Mouse (Mus musculus): ENCODE data around the gene Gmpr2.

Gmpr2 gene

GRCm38 (mm10) chr14:55681160-55682117 is 9.7 kb downstream of the Gmpr2 start, which contains the start of gene Tinf2:
Gene Tinf2 (minus strand): TSS chr14:55681820.
- DNase-seq: peak; percentile 86 to 91

- DNase-seq: no peak
Measured at GRCm38 (mm10) chr14:55682118-55682493, 10.4 kb downstream of the Gmpr2 start.

- DNase-seq: no peak
Measured at GRCm38 (mm10) chr14:55689433-55689832, 17.7 kb downstream of the Gmpr2 start.

- no peak for DNase-seq
Measured at GRCm38 (mm10) chr14:55697226-55697625, 25.5 kb downstream of the Gmpr2 start.

- DNase-seq: no peak
Measured at GRCm38 (mm10) chr14:55701131-55701530, 29.4 kb downstream of the Gmpr2 start.

- no peak for DNase-seq
Measured at GRCm38 (mm10) chr14:55702761-55703160, 31.0 kb downstream of the Gmpr2 start.

GRCm38 (mm10) chr14:55706051-55706600 is 34.4 kb downstream of the Gmpr2 start:
- no peak for DNase-seq

- DNase-seq: no peak
Measured at GRCm38 (mm10) chr14:55707397-55707796, 35.7 kb downstream of the Gmpr2 start.

- DNase-seq: no peak
Measured at GRCm38 (mm10) chr14:55709509-55709908, 37.8 kb downstream of the Gmpr2 start.

- DNase-seq: no peak
Measured at GRCm38 (mm10) chr14:55711786-55712185, 40.0 kb downstream of the Gmpr2 start.

- DNase-seq: no peak
Measured at GRCm38 (mm10) chr14:55713007-55713728, 41.4 kb downstream of the Gmpr2 start.

- DNase-seq: no peak
Measured at GRCm38 (mm10) chr14:55713729-55714122, 42.0 kb downstream of the Gmpr2 start, which contains the start of gene Tgm1. Gene Tgm1 (minus strand): TSS chr14:55713926.

GRCm38 (mm10) chr14:55714893-55715292 is 43.2 kb downstream of the Gmpr2 start:
- no peak for DNase-seq

- no peak for DNase-seq
Measured at GRCm38 (mm10) chr14:55716271-55716670, 44.5 kb downstream of the Gmpr2 start.

- no peak for DNase-seq
Measured at GRCm38 (mm10) chr14:55716884-55717283, 45.1 kb downstream of the Gmpr2 start.

- DNase-seq: no peak
Measured at GRCm38 (mm10) chr14:55719737-55720136, 48.0 kb downstream of the Gmpr2 start.

GRCm38 (mm10) chr14:55720666-55721065 is 48.9 kb downstream of the Gmpr2 start:
- no peak for DNase-seq

- DNase-seq: no peak
Measured at GRCm38 (mm10) chr14:55721076-55721475, 49.3 kb downstream of the Gmpr2 start.

GRCm38 (mm10) chr14:55721700-55722437 is 50.1 kb downstream of the Gmpr2 start, which contains the start of gene Rabggta:
Gene Rabggta (minus strand): TSS chr14:55722263.
- DNase-seq: peak; percentile 93 to 96

- no peak for DNase-seq
Measured at GRCm38 (mm10) chr14:55722438-55722945, 50.8 kb downstream of the Gmpr2 start.

GRCm38 (mm10) chr14:55723433-55723832 is 51.7 kb downstream of the Gmpr2 start:
- no peak for DNase-seq

GRCm38 (mm10) chr14:55724411-55724871 is 52.7 kb downstream of the Gmpr2 start:
- DNase-seq: peak; percentile 69 to 84

Data from thymus, adult 18-20 months (tissue).